Mouse (Mus musculus) ES-Bruce4 (cell line): ENCODE measurements at regions not wholly inside any gene's neighbourhood (a gene's known extent, or its start where the extent isn't known, plus 50 kb on each side); places are given as distances from the start of the nearest gene placed in this dataset.

Source experiments
- H3K27ac ChIP-seq: 2 replicates; pipeline ENCODE4 v1.5.1; 2012; ENCODE audit warnings: low read length, inconsistent platforms; ENCODE audit not compliant: insufficient read depth
- H3K27me3 ChIP-seq: 2 replicates; pipeline ENCODE4 v1.6.1; 2012; ENCODE audit warnings: mild to moderate bottlenecking, low read length, inconsistent platforms; ENCODE audit not compliant: control insufficient read depth, poor library complexity, insufficient read depth, severe bottlenecking
- H3K36me3 ChIP-seq: 2 replicates; pipeline ENCODE4 v1.6.1; 2012; ENCODE audit warnings: inconsistent platforms, mild to moderate bottlenecking, low read length, moderate library complexity; ENCODE audit not compliant: control insufficient read depth, poor library complexity, insufficient read depth, severe bottlenecking
- H3K4me1 ChIP-seq: one replicate; pipeline ENCODE4 v1.8.1; 2011; ENCODE audit warnings: low read length; ENCODE audit not compliant: control insufficient read depth, insufficient read depth
- H3K4me3 ChIP-seq: 2 replicates; pipeline ENCODE4 v1.5.1; 2011; ENCODE audit warnings: low read depth, mild to moderate bottlenecking, low read length
- H3K9ac ChIP-seq: 2 replicates; pipeline ENCODE4 v1.6.1; 2012; ENCODE audit warnings: low read depth, mild to moderate bottlenecking, inconsistent platforms; ENCODE audit not compliant: poor library complexity, severe bottlenecking
- H3K9me3 ChIP-seq: replicated peaks from 2 replicates; pipeline ENCODE4 v1.6.1; 2012; ENCODE audit warnings: mild to moderate bottlenecking, low read length, inconsistent platforms; ENCODE audit not compliant: control insufficient read depth, poor library complexity, insufficient read depth, severe bottlenecking
- CTCF ChIP-seq: IDR thresholded peaks from one replicate; pipeline ENCODE4 v1.8.1; 2011; ENCODE audit warnings: low read depth, low read length
- EP300 ChIP-seq: IDR thresholded peaks from 2 replicates; pipeline ENCODE4 v1.6.1; 2011; ENCODE audit warnings: low read depth, low read length; ENCODE audit not compliant: insufficient read depth
- POLR2A ChIP-seq: IDR thresholded peaks from one replicate; pipeline ENCODE4 v1.8.1; 2011; ENCODE audit warnings: low read length; ENCODE audit not compliant: insufficient read depth

- no peaks in the 10 kb centered on the region for H3K9me3 ChIP-seq
- H3K4me3 ChIP-seq: no peak overlapping the region
- H3K4me1 ChIP-seq: no peaks in the 10 kb centered on the region
- H3K9ac ChIP-seq: no peak overlapping the region
- no peak overlapping the region for H3K27ac ChIP-seq
- no peak for TF ChIP-seq CTCF
- TF ChIP-seq EP300: no peak
- TF ChIP-seq POLR2A: no peak
- H3K36me3 ChIP-seq: no peaks in the 10 kb centered on the region
- no peaks in the 10 kb centered on the region for H3K27me3 ChIP-seq
Observed at GRCm38 (mm10) chr3:37937381-37938283, 213.3 kb upstream of the Gm5148 start.

GRCm38 (mm10) chr3:37936251-37936931 is 212.1 kb upstream of the Gm5148 start:
- Histone ChIP-seq H3K9ac (no peak overlapping the region), H3K27me3 (no peaks in the 10 kb centered on the region), H3K9me3 (no peaks in the 10 kb centered on the region), H3K4me1 (no peaks in the 10 kb centered on the region), H3K4me3 (no peak overlapping the region), H3K27ac (no peak overlapping the region), H3K36me3 (no peaks in the 10 kb centered on the region)
- TF ChIP-seq EP300: no peak
- TF ChIP-seq POLR2A: no peak
- no peak for TF ChIP-seq CTCF

GRCm38 (mm10) chr3:37934905-37935708 is 210.8 kb upstream of the Gm5148 start:
- H3K36me3 ChIP-seq: no peaks in the 10 kb centered on the region
- H3K27ac ChIP-seq: no peak overlapping the region
- H3K9ac ChIP-seq: no peak overlapping the region
- H3K4me3 ChIP-seq: no peak overlapping the region
- H3K9me3 ChIP-seq: no peaks in the 10 kb centered on the region
- no peaks in the 10 kb centered on the region for H3K27me3 ChIP-seq
- H3K4me1 ChIP-seq: no peaks in the 10 kb centered on the region
- TF ChIP-seq EP300 (no peak), CTCF (no peak), POLR2A (no peak)

GRCm38 (mm10) chr3:37934236-37934635 is 209.9 kb upstream of the Gm5148 start:
- H3K4me1 ChIP-seq: no peaks in the 10 kb centered on the region
- H3K27ac ChIP-seq: no peak overlapping the region

GRCm38 (mm10) chr3:37928731-37929130 is 204.4 kb upstream of the Gm5148 start:
- H3K4me1 ChIP-seq: no peaks in the 10 kb centered on the region
- TF ChIP-seq EP300 (no peak), POLR2A (no peak), CTCF (no peak)
- no peak overlapping the region for H3K4me3 ChIP-seq
- no peaks in the 10 kb centered on the region for H3K9me3 ChIP-seq
- H3K27me3 ChIP-seq: no peaks in the 10 kb centered on the region
- H3K36me3 ChIP-seq: no peaks in the 10 kb centered on the region
- no peak overlapping the region for H3K9ac ChIP-seq
- no peak overlapping the region for H3K27ac ChIP-seq

More at GRCm38 (mm10) chr3:37934236-37934635, 209.9 kb upstream of the Gm5148 start:
- Histone ChIP-seq H3K36me3 (no peaks in the 10 kb centered on the region), H3K27me3 (no peaks in the 10 kb centered on the region), H3K9me3 (no peaks in the 10 kb centered on the region), H3K4me3 (no peak overlapping the region), H3K9ac (no peak overlapping the region)
- no peak for TF ChIP-seq EP300
- no peak for TF ChIP-seq POLR2A
- TF ChIP-seq CTCF: no peak
